Mouse (Mus musculus) large intestine, adult 2 months (tissue): ENCODE data around the gene 4930503E14Rik. TPM values are rescaled to one million over a fixed set of nuclear protein-coding genes. Genes with fewer than 3 reads are reported as not detected.
"Not testable (repeated sequence)": the region's sequence is repeated elsewhere in the genome, so short reads cannot be mapped to it uniquely, and the experiment has no call there.

Source experiments
- DNase-seq: peaks from one replicate; pipeline ENCODE4 v3.0.0-alpha.2; 2012; ENCODE audit warnings: low read depth, low spot score
- WGBS: fragments of 180-500 bp; shearing (Covaris S2); methylation state at CpG from one replicate; pipeline ENCODE4 v1.1.7; 2018; 5-methylcytosine and 5-hydroxymethylcytosine counted together
- polyA plus RNA-seq: library from polyadenylated mRNA; depleted of rRNA; stranded (reverse); fragments of >200 nt; gene quantifications from 2 replicates; pipeline ENCODE4 v1.2.3, GENCODE M21; 2012; rRNA removed

Gene 4930503E14Rik
- polyA plus RNA-seq, result not detected in 2 replicates

DNA sequence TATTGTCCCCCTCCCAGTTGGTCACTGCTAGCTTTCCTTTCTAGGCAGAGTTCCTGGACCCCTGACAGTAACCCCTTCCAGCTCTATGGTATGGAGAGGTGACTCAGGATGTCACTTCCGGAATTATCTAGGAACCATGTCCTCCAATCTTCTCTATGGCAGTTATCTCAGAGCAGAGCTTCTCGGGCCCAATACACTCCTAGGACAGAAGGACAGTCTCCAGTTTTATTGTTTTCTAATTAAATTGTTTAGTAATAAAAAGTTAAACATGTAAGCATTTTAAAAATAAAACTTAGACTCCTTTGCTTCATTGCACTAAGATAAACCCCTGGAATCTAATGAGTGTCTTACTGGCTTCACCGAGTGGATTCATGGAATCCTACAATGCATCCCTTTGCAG, at the start of gene 4930503E14Rik:
TSS of gene 4930503E14Rik (minus strand) at position 101 of the 400 bp plus-strand sequence.
- not testable (repeated sequence) for DNase-seq
- 85% methylated on average over 3 of the region's 3 CpGs for WGBS

DNA sequence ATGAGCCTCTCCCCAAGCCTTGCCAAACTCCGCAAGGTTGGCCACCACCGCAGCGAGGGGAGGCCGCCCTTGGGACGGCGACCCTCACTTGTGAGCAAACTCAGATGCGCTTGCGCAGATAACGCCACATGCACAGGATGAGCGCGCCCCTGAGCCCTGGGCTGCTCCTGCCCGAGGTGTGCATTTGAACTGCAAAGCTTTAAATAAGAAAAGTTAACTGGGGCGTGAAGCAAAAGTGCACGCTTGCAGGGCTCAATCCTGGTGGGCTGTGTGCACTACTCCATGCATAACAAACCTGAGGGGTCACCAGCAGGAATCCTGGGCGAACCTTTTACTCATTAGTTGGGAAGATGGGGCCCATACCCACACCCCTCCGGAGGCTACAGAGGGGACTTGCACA, 35.0 kb upstream of the 4930503E14Rik start:
- DNase-seq, result no peak
- 91% methylated on average over 16 of the region's 16 CpGs for WGBS

DNA sequence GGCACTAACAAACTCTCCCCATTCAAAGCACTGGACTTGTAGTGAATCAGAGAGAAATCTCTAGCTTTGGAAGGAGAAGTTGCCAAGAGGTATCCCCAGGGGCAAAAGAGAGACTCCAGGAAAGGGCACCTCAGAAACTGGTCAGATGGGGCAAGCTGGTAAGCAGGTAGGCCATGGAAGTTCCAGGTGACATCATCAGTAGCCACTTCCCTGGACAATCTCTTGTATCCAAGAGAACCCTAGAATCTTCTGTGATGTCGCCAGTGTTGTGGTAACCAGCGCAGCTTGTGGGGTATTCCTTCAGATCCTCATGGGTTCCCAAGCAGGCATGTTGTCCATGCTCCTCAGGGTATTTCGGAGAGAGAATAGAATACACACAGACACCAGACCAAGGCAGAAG, 15.7 kb downstream of the 4930503E14Rik start, which contains the start of gene Gm8212:
TSS of gene Gm8212 (plus strand) at position 301 of the 400 bp plus-strand sequence.
- WGBS, result 88% methylated on average over 2 of the region's 3 CpGs
- DNase-seq, result not testable (repeated sequence)

DNA sequence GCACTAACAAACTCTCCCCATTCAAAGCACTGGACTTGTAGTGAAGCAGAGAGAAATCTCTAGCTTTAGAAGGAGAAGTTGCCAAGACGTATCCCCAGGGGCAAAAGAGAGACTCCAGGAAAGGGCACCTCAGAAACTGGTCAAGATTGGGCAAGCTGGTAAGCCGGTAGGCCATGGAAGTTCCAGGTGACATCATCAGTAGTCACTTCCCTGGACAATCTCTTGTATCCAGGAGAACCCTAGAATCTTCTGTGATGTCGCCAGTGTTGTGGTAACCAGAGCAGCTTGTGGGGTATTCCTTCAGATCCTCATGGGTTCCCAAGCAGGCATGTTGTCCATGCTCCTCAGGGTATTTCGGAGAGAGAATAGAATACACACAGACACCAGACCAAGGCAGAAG, 89.5 kb downstream of the 4930503E14Rik start, which contains the start of gene Gm3327:
TSS of gene Gm3327 (plus strand) at position 301 of the 400 bp plus-strand sequence.
- WGBS, result 71% methylated on average over 4 of the region's 4 CpGs
- DNase-seq, result not testable (repeated sequence)

Other genes with a start within 250 kb of the 4930503E14Rik start
- gene Ang6, start 211.0 kb downstream of the 4930503E14Rik start, polyA plus RNA-seq, result not detected in 2 replicates
- 2.0 and 3.8 TPM in 2 replicates for gene Ear2, start 110.6 kb downstream of the 4930503E14Rik start, polyA plus RNA-seq
- gene Gm3327, start 89.4 kb downstream of the 4930503E14Rik start, polyA plus RNA-seq, result not detected in 2 replicates
- not detected in 2 replicates for gene Gm8212, start 15.6 kb downstream of the 4930503E14Rik start, polyA plus RNA-seq
- gene Gm8220, start 72.3 kb upstream of the 4930503E14Rik start, polyA plus RNA-seq, result not detected in 2 replicates
- gene Gm5930, start 125.3 kb upstream of the 4930503E14Rik start, polyA plus RNA-seq, result not detected in 2 replicates
- not detected in 2 replicates for gene Gm8229, start 152.1 kb upstream of the 4930503E14Rik start, polyA plus RNA-seq
- gene Gm3371, start 197.4 kb upstream of the 4930503E14Rik start, polyA plus RNA-seq, result not detected in 2 replicates
- not detected in 2 replicates for gene Gm8232, start 220.4 kb upstream of the 4930503E14Rik start, polyA plus RNA-seq